In the genomic region with DNA sequence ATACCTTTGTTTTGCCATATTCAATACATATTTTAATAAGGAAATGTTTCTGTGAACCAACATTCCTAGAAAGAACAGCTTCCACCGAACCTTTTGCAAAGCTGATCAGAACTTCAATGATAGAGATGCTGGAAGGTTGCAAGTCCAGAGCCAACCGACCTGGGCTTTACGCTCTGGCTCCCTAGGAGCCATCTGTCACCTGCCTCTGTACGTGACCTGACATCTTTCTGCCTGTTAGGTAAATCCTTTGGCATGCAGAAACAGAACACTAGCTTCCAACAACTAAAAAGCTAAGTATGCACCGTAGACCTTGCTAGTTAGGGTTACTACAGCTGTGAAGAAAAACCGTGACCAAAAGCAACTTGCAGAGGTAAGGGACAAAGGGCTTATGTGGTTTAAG, we compare ENCODE assay signal across 10 mouse cellular contexts.
"Had no signal": no experiment of that assay in that cellular context is flagged by ENCODE, and none has a peak within 500 bp of the region (broad histone marks: within the 10 kb centered on the region; RNA-seq: fewer than 3 reads in every experiment).

No protein-coding gene starts in this region.

- DNase-seq: kidney, postnatal 10 days; kidney, postnatal 4 days; left cerebral cortex, postnatal 4 days; lung, adult 18-20 months; retina, postnatal 1 day; right cerebral cortex, postnatal 4 days; spleen, adult 18-20 months; thymus, adult 2 months; thymus, postnatal 25 days had no signal

- ATAC-seq: midbrain, embryonic 13.5 days had no signal
